Mouse (Mus musculus) spleen, postnatal 14 days (tissue): ENCODE data around the gene Ackr2.

ENCODE experiments used
- DNase-seq, 2 experiments: peaks; one replicate each; pipeline ENCODE4 v3.0.0; 2021 to 2022; ENCODE audit warnings: low spot score in 2 of 2

The Ackr2 gene

DNA sequence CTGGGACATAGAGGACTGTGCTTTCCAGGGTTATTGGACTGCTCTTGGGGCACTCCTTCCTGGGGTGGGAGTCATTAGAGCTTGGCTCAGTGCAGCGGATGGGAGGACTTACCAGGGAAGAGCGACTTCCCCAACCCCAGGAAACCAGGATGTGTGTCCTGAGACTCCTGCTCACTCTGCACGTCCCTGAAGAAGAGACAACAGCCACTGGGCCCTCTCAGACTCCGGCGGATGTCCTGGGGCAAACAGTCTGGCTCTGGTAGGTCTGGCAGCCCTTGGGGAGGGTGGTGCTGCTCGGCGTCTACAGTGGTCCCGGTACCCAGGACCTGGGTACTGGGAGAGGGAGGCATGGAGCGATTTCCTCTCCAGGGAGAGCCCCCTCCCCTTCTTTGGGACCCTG, at the start of gene Ackr2:
Gene Ackr2, plus strand, starts transcription at position 111 of the 400 bp plus-strand sequence.
- peak in 1 of 2 experiments; percentile 3 for DNase-seq

DNA sequence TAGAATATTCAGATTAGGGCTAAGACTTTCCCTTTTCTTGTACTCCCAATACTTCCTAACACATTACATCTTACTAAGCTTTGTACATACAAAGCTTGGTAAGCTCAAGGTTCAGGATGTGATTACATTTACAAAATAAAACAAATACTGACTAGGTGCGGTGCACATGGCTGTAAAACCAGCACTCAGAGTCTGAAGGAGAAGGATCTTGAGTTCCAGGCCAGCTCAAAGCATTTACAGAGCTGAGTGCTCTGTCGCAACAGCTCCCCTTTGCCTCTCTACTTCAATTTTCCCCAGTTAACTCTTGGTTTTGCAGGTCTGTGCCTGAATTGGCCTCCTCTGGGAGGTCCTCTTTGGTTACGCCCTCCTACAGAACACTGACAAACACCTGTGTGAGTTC, 43.9 kb upstream of the Ackr2 start:
- no peak for DNase-seq

DNA sequence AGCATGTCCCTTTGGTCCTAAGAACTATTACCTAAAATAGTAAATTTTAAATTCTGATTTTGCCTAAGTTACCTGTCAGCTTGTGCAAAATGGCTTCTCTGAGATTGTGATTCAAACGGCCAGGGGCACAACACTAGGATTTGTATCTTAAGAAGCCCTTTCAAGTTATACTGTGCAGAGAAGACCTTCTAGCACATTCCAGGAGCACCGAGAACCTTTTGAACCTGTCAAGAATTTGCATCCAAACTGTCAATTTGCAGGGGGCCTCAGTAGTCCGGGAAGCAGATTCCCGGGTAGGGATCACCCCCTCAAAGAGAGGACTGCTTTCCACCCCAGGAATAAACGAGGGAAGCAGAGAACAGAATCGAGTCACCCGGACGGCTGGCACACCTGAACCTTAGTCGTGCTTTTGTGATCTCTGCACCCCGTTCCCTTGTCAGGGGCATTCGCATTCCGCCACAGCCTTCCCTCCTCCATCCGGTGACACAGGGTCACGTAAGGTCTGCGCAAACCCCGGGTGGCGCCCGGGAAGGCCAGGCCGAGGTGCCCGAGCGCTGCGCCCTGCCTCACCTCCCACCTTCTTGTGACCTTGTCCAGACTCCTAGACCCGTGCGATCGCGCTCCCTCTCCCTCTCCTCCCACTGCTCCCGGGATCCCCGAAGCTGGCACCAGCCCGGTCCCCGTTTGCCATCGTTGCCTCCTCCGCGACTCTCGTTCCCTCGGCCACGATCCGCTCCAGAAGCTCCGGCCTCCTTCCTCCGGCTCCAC, 41.3 kb upstream of the Ackr2 start:
- DNase-seq, result no peak

DNA sequence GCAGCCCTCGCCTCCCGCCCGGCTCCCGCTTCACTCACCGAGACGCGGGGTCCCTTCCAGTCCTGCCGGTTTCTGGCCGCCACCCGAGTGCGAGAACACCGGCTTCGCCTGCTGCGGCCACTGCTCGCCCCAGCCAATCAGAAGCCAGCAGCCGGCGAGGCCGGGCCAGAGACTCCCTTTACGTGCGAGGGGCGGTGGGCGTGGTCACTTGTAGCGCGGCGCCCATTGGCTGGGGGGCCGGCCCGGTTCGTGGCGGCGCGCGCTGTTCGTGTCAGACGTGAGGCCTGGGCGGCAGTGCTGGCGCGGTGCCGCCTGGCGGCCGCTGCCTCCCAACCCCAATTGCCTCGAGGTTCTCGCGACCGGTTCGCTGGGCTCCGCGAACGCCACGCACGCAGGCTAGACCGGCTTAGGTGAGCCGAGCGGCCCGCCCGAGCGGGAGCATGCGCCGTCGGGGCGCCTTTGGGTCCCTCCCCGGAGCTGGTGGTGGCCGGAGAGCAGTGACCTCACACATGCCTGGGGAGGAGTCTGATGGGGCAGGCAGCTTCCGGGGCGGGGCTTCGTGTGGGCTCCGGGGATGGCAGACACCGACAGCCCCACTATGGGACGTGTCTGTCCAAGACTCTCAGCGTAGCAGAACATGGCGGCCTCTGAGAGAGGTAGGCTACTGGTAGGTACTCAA, 40.5 kb upstream of the Ackr2 start:
- peak; percentile 96 to 98 for DNase-seq

DNA sequence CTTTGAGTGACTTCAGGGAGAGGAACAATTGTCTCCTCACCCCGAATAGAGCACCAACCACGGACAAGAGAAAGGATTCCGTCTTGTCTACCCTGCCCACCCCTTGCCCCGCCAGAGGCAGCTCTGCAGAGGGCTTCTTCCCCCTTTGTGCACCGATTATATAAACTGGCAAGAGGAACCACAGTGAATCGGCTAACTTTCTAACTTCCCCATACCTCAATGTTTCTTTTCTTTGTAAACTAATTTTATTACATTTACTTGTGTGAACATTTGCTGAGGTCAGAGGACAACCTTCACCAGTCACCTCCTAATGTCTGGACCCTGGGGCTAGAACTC, 40.0 kb upstream of the Ackr2 start, which contains the start of gene Higd1a:
Gene Higd1a, minus strand, starts transcription at position 210 of the 336 bp plus-strand sequence.
- DNase-seq, result no peak

DNA sequence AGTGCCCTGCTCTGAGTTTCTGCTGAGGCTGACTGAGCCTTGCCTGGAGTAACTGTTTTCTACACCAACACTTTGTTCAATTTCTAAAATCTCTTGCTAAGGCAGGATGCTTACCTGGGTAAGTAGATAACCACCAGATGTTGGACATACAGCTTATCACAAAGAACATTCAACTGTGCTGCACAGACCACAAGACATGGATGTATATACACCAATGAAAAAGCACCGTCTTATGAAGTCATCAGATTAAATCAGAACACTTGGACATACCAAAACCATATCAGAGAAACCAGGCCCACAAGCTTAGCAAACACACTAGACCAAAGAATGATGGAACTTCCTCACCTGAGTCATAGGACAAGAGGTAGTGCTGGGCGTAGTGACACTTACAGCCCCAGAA, 38.8 kb upstream of the Ackr2 start:
- DNase-seq, result no peak

DNA sequence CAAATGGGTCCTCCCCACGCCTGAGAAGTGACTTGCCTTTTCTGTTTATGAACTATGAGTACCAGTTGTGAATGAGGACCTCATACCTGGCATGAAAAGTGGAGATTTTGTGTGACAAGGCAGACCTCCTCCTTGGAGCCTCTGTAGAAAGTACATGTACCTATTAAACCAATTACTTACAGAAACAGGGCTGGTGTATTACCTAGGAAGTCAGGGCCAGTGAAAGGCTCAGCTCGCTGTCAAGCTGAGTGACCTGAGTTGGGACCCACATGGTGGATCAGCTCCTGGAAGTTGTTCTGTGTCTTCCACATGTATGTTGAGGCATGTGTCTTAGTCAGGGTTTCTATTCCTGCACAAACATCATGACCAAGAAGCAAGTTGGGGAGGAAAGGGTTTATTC, 37.2 kb upstream of the Ackr2 start:
- no peak for DNase-seq

DNA sequence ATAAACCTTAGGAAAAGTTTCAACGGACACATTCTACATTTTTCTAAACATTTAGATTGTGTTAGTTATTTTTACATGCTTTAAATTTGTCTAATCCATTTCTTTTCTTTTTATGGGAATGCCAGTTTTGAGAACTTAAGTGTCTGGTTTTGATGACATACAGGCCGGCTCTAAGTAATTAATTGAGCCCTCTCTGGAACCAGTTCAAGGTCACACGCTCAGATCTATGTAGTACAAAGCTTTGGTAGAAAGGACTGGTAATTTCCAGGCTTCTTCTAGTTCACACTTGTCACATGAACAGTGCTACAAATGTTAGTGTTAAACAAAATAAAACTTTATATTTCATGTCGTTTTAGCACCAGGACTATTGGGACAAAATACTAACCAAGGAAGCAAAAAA, 33.3 kb upstream of the Ackr2 start:
- DNase-seq, result no peak

DNA sequence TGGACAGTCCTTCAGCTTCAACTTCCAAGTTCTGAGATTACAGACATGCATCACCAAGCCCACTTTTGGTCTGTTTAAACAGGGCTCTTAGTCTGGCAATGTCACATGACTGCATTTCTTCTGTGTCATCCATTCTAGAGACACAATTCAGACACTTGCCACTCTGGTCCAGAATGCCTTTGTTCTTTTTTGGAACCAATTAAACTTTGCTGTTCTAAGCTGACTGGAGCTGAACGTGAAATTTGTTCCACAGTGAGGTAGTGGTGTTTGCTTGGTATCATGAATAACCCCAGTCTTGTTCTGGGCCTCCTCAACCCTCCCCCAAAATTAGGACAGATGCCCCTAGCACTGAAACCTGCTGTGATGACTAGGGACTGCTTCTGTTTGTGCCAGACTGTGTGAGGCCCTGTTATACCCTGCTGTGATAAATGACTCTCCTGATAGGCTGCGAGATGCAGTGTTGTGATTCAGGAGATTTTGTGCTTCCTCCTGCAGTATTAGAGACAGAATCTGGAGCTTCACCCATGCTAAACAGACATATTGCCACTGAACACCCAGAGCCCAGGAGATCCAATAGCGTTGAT, 32.6 kb upstream of the Ackr2 start:
- DNase-seq, result no peak

DNA sequence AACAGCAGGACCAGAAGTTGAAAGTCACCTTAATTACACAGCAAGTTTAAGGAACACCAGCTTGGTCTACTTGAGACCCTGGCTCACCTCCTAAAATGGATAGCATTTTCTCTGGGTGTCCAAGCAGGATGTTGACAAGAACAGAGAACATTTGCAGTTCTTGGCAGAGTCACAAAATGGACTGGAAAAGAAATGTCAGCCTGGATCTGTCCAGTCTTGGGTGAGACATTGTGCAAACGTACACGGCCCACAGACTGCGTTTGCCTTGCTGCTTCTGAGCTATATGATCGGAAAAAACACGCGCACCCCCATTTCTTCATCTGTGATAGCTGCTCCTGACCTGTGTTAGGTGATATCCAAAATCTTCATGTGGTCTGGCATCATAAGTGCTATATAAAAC, 30.5 kb upstream of the Ackr2 start:
- DNase-seq, result no peak

DNA sequence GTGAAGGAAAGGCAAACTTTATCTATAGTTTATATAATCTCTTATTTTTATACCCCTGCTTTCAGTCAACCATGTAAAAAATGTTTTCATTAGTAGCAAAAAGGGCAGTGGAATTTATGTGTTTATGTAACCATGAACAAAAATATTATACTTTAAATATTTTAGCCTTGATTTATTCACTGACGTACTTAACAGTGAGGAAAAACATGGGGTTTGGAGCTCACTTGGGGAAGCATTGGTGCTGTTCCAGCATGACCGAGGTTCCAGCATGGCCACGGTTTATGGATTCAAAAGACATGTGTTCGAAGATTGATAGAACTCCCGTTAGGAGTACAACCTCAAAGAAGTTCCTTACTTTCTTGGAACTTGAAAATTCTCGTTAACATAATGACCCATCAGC, 29.9 kb upstream of the Ackr2 start:
- DNase-seq, result no peak

DNA sequence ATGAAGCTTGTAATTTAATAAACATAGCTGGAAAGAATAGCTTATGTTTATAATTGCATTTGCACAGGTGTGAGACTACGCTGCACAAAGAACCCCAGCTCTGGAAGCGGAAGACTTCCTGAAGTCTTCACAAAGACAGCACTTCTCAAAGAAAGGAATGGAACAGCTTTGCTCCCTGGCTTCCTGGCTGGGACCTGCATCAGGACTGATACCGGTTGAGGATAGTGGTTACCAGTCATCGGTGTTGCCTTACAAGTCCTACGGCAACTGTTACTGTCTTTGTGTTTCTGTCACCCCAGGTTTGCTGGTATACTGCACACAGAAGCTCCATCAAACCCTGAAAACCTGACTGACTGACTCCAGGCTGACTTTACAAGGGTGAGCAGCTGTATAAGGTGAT, 28.7 kb upstream of the Ackr2 start:
- no peak for DNase-seq

DNA sequence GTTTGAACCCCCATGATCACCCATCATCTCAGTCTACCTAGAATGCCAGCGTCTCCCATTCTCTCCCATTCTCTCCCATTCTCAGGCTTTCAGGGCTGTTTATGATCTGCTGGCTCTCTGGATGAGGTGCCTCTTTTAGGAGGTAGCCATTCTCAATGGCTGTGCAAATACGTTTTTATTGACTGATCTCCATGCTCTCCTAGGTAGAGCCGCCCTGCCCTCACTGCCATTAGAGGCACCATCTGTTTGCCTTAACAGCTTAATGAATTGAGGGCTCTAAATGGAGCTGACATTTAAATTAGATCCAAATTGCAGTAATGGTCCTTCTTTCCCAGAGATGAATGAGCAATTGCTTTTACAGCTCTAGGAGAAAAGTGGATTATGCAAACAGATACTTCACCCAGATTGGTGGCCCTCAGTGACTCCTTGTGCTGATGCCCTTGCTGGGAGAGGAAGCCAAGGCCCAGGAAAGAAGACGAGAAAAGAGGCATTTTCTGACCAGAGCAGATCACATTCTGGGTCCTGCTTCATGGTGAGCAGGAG, 28.1 kb upstream of the Ackr2 start:
- DNase-seq, result no peak

DNA sequence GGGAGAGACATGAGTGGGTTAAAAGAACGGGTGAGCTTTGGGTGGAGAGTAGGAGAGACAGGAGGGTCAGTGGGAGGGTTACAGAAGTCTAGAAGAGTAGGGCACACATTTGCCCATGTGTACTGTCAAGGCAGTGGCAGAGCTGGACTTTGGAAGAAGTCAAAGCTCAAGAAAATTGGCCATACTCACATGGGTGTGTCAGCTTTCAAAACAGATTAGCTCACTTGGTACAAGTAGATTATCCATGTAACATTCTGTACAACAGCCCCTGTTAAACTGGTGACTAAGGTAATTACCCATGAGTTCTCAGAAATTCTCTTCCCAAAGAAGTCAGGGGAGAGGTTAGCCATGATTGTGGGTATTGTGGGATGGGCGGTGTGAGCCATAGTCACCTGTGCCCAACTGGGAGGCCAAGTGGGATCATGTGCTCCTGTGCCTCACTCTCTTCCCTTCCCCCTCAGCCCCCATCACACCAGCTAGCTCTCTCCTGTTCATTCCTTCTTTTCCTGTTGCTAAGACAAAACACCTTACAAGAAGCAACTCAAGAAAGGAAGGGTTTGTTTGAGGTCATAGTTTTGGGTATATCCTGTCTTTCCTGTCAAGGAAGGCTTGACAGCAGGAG, 26.0 kb upstream of the Ackr2 start:
- DNase-seq, result no peak

DNA sequence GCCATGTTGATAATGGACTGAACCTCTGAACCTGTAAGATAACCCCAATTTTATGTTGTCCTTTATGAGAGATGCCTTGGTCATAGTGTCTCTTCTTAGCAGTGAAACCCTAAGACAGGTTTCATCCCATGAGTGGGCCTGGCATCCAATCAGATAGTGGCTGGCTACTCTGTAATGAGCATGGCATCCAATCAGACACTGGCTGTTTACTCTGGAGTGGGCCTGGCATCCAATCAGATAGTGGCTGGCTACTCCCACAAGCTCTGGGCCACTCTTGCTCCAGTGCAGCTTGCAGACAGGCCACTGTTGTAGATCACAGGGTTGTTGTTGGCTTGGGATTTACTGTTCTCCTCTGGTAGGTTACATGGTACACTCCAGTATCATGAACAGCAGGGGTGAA, 24.6 kb upstream of the Ackr2 start:
- DNase-seq, result no peak

DNA sequence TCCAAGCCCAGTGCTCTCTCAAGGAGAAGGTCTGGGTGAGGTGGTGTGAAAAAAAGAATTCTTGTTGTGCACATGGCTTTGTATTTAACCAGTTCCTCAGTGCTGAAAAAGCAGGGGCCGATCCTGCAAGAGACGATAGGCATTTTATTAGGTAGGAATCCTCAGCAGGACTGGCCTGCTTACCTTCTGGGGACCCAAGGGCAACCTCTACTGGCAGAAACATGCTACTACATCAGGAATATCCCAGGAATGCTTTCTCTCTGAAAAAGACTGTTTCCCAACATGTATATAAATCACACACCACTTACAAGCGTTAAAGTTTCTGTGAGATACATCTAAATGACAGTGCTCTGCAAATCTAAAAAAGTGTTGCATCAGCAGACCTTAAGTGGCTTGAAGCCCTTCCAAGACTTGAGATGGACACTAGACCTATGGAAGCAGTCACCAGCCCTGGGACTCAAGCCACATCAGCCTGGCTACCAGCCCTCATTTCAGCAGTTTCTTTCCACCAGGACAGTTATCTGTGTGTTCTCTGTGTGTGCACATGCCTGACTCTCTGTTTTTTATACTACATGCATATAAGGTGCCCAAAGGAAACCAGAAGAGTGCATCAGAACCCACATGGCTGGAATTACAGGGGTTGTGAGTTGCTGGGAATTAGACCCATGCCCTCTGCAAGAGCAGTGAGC, 21.0 kb upstream of the Ackr2 start:
- DNase-seq, result no peak

DNA sequence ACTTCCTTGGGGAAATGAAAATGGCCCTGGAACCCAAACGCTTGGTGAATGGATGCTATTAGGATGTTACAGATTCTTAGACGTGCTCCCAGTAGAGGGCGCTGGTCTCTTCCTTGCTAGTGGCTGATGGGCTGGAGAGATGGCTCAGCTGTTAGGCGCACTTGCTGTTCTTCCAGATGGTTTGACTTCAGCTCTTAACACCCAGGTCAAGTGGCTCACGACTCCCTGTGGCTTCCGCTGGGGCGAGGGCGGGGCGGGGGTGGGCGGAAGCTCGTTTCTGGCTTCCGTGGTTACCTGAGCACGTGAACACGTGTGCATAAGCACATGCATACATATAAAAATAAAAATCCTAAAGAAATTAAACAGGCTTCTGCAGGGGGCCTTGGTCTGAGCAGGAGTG, 17.3 kb upstream of the Ackr2 start:
- peak; percentile 36 to 69 for DNase-seq

DNA sequence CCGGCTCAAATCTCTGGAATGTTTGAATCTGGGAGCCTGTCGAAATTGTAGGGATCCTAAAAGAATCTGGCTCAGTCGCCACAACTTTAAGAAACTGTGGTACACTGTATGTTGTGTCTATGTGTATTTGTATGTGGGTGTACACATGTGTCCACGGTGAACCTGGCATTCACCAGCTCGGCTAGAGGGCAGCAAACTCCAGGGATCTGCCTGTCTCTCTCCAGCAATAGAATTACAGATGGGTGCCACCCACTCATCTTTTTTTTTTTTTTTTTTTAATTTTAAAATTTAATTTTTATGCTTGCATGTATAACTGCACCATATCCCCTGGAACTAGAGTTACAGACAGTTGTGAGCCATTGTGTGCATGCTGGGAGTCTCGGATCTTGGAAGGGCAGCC, 16.9 kb upstream of the Ackr2 start:
- no peak for DNase-seq

DNA sequence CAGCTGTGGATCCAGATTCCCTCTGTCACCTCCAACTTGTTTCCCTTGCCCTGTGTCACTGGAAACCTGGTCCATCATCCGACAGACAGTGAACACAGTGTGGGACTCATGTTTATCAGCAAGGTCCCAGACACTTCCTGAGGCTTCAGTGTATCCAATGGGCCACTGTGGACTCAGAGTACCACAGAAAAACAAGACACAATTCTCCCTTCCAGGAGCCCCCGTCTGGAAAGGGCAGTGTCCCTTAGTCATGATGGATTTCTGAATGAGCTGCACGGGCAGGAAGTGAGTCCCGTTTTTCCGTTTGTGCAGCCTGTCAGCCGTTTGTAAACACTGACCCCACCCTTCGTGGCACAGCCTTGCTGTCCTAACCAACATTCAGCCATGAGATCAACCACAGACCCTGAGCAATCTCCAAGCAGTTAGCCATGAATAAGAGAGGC, 16.1 kb upstream of the Ackr2 start:
- no peak for DNase-seq

DNA sequence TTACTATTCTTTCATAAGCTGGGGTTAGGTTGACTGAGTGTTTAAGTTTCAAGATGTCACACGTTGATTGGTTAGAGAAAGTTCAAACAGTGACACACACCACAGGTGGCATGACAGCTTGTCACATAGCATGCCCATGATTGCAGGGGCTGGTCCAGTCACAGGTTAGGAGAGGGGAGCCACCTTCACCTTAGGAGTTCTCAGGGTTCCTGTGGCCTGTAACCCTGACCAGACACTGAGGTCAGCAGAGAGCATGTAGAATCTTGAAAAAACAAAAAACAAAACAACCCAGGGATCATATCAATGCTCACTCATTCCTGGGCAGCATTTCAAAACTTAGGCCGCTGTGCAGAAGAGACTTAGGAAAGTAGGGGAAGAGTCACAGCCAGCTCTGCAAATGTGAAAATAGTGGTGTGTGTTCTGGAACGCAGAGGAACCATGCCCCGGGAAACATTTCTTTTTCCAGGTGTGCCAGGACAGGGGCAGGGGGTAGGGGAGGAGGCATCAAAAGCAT, 8.2 kb upstream of the Ackr2 start:
- no peak for DNase-seq

DNA sequence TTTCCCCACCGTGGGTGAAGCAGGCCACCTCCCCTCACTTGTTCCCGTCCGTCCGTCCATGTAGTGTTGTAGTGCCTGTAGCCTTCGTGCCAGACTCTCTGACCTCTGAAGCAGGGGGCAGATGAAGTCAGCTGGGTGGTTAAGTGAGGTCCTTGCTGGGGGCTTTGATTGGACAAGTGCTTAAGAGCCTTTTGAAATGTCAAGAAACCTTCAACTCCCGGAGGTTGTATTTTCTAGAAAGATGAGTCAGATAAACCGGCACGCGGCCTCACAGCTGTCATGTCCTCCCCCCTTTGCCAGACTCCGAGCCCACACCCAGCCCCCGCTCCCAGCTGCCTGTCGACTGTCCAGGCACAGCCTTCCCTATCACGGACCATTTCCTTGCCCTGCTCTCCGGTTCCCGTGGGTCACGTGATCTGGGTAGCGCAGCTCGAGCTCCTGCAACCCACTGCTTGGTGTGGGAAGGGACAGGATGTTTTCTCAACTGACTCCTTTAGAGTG, 7.7 kb upstream of the Ackr2 start:
- no peak for DNase-seq
